Mouse (Mus musculus) gastrocnemius, adult 8-10 months (tissue): ENCODE data around the gene Ckm. TPM values are rescaled to one million over a fixed set of nuclear protein-coding genes. Genes with fewer than 3 reads are reported as not detected.

Source experiments
- DNase-seq, 2 experiments: peaks; one replicate each; pipeline ENCODE4 v3.0.0; 2022; ENCODE audit warnings: low spot score in 2 of 2
- total RNA-seq, 4 experiments: library from RNA; stranded (reverse); gene quantifications; 2 replicates each; pipeline ENCODE4 v1.2.4; 2022

Gene Ckm
- total RNA-seq, 4 experiments from 2014 or later, result 38,224 to 44,934 (median 40,442) TPM

DNA sequence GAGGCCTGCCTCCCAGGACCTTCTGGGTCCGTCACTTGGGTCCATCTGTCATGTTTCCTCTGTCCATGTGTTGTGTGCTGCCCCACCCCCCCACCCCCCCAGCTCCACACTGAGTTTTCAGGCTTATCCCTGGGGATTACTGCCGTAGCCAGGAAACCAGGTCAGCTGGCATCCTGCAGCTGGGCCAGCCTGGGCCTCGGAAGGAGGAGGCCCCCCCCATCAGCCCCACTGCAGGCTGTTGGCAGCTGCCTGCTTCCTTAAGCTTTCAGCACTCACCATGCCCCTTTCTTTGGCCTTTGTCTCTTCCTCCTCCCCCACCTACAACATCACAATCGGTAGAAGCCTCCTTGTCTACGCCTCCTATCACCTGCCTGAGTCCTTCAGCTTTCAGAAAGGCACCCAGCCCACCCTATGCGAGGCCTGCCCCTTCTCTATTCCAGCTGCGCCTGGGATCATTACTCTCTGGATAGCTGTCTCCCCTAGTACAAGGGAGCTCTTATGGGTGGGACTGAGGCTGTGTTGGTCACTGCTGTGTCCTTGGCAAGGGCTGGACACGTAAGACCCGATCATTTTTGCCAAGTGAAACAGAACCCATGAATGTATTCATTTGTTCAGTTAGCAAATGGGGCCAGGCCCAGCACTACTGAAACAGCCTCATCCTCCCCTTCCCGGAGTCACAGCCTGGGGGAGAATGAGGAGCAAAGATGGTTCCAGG, 15.7 kb upstream of the Ckm start:
- no peak for DNase-seq

DNA sequence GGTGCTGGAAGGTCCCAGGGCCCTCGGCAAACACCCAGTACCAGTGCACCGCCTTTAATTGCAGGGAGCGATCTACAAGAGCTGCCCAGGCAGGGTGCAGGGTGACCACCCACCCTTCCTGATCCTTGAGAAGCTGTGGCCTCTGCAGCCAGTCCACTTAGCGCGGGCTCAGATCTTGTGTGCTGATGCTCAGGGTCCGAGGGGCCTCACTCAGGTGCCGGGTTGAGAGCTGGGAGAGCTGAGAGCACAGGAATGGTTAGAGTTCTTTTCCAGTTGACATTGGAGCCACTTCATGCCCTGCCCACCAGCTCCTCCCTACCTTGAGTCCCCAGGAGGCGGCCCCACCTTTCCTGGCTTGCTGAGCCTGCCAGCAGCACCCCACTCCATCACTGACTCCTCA, 10.1 kb upstream of the Ckm start:
- DNase-seq, result no peak

DNA sequence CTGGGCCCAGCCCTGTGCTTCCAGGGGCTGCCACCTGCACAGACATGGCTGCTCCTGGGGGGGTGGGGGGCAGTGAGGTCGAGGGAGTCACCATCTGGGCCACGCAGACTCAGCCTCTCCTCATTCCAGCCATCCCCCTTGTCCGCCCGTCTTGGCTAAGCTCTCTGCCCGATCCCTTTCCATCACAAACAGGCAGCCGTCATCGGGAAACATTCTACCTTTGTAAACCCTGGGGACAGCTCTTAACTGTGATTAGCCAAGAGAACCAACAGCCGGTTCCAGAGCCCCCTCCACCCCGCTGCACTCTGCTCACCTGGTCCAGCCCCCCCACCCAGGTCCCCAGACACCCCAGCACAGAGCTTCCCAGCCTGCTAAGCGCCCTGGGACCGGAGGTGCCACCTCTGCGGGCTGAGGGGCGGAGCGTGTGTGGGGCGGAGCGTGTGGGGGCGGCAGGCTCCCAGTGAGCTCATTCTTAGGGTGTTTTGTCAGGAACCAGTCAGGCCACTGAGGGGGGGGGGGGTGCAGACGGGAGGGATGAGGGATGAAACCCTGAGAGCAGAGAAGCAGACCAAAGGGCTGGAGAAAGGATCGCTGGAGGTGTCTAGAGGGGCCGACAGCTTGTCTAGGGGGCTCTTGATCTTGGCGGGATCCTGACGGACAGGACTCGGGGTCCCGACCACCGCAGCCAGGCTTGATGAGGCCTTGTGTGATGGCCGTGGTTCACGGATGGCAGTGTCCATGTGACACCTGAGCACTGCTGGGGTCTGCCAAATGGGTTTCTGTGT, 4.9 kb upstream of the Ckm start:
- no peak for DNase-seq

DNA sequence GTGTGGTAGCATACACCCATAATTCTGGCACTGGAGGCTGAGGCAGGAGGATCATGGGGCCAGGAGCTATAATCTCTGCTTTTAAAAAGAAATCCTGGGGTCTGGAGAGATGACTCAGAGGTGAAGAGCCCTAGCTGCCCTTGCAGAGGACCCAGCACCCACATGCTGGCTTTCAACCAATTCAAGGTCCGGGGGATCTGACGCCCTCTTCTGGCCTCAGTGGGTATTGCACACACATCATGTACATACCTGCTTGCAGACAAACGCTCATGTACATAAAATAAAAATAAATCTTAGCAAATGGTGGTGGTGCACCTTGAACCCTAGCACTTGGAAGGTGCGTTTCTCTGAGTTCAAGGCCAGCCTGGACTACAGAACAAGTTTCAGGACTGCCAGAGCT, 3.6 kb upstream of the Ckm start:
- DNase-seq, result no peak

DNA sequence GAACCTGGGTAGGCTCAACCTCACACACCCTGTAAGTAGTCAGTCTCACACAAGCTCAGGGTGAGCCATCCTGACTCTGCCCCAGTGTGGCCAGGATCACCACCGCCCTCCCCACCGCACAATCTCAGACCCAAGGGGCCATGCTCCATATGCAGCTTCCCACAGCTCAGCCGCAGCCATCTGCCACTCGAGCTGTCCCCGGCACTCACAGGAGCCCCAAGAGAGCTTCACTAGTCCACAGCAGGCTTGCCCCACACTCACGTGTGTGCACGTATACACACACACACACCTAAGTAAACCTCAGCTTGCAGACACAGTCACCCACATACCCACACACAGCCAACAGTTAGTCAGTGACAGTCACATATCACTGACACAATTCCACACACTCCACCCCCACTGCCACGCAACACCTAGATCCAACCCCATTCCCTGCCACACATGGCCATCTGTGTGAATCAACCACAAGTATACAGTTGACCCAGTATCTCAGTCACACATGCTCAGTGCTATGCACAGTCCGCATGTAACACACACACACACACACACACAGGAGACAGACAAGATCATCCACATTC, 2.0 kb upstream of the Ckm start:
- DNase-seq, result no peak

DNA sequence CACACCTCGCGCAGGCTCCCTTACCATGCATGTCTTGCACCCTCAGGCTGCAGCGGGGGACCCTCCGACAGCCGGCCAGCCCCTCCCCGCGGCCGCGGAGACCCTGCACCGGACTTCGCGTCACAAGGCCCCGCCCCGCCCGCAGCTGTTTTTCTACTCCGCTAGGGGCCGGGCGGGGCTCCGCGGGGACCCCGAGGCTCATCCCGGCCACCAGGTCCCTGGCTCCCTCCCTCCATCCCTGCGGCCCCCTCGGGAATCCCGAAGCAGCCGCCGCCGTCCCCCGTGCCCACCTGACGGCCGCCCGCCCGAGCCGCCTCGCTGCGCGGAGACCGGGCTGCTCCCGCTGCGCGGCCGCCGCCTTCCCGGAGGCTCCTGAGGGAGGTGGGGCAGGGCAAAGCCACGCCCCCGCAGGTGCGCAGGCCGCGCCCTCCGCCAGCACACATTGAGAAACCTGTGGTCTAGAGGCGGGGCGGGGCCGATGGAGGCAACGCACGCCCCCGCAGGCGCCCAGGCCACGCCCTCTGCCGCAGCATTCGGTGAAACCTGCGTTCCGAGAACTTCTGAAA, 762 bp upstream of the Ckm start, which contains the start of gene Klc3:
TSS of gene Klc3 (minus strand) at position 374 of the 566 bp plus-strand sequence.
- DNase-seq, result peak in 1 of 2 experiments; percentile 50

DNA sequence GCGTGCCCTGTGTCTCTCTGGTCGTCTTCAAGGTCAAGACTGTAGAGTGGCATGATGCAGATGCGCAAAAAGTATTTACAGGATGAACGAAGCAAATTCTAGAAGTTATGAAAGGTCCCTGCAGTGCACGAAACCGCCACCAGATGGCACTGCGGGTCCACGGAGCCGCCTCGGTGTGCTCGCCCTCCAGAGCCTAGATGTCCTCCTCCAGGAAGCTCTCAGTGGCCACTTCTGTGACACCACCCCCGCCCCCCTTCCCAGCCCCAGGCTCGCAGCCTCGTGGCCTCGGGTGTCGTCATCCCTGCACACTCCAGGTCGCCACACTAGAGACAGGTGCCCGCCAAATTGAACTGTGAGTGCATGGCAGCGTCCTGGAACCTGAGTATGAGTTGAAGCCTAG, 841 bp downstream of the Ckm start:
- peak; percentile 76 to 78 for DNase-seq

DNA sequence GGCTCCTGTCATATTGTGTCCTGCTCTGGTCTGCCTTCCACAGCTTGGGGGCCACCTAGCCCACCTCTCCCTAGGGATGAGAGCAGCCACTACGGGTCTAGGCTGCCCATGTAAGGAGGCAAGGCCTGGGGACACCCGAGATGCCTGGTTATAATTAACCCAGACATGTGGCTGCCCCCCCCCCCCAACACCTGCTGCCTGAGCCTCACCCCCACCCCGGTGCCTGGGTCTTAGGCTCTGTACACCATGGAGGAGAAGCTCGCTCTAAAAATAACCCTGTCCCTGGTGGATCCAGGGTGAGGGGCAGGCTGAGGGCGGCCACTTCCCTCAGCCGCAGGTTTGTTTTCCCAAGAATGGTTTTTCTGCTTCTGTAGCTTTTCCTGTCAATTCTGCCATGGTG, 5.2 kb downstream of the Ckm start:
- peak; percentile 54 to 72 for DNase-seq

DNA sequence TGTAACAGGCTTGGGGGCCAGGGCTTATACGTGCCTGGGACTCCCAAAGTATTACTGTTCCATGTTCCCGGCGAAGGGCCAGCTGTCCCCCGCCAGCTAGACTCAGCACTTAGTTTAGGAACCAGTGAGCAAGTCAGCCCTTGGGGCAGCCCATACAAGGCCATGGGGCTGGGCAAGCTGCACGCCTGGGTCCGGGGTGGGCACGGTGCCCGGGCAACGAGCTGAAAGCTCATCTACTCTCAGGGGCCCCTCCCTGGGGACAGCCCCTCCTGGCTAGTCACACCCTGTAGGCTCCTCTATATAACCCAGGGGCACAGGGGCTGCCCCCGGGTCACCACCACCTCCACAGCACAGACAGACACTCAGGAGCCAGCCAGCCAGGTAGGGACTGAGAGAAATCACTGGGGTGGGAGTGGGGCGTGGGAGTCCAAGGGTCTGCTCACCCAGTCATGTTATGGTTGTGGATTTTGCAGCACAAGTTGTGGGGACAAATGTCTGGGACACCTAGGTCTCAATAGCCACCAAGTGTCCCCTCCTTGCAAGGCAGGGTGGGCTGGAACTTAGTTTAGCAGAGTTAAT, 6.3 kb downstream of the Ckm start:
- peak; percentile 95 to 97 for DNase-seq

DNA sequence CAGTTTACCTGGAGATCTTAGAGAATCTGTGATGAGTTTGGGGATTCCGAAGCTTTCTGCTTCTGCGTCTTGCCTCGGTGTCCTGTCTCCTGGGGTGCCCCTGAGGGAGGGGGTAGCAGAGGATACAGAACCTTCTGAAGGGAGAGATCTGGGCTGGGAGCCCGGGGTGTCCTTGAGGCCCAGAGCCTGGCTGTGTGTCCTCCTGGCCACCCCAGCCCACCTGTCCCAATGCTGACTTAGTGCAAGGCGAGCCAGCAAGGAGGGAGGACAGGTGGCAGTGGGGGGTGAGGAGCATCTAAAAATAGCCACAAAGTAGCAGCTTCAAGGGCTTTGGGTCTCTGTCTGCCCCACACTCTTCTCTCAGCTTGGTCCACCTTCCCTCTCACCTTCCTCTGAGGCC, 7.2 kb downstream of the Ckm start:
- DNase-seq, result peak; percentile 53 to 78

DNA sequence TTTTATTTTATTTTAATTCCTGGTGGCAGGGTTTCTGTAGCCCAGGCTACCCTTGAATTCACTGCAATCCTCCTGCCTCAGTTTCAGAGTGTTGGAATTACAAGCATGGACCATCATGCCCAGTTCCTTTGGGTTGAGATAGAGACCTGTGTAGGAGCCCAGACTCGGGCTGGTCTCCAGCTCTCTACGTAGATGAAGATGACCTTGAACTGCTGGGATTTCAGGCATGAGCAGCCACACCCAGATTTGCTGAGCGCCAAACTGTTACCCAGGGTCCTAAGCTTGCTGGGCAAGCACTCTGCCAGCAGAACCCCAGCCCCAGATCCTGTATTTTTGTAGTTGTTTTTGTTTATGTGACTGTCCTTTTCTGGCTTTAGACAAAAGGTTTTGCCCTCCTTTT, 8.9 kb downstream of the Ckm start:
- DNase-seq, result no peak

DNA sequence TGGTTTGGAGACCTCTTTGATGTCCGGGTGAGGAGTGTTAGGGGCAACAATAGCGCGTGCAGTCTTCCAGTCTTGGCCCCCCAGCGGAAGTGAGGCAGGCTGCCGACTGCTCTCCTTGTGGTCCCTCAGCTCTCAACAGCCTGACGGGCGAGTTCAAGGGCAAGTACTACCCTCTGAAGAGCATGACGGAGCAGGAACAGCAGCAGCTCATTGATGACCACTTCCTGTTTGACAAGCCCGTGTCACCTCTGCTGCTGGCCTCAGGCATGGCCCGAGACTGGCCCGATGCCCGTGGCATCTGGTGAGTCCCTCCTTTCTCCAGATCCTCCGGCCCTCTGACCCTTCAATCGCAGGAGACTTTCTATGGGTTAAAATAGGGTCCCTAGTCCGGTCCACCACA, 12.0 kb downstream of the Ckm start:
- no peak for DNase-seq

DNA sequence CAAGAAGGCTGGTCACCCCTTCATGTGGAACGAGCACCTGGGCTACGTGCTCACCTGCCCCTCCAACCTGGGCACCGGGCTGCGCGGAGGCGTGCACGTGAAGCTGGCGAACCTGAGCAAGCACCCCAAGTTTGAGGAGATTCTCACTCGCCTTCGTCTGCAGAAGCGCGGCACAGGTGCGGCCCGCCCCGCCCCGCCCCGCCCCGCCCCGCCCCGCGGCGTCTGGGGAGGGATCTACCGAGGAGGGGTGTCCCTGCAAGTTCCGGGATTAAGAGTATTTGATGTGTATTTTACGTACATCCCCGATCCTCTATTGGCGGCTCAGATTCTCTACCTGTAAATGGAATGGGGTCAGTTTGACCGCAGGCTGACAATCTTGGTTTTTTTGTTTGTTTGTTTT, 15.5 kb downstream of the Ckm start:
- no peak for DNase-seq

DNA sequence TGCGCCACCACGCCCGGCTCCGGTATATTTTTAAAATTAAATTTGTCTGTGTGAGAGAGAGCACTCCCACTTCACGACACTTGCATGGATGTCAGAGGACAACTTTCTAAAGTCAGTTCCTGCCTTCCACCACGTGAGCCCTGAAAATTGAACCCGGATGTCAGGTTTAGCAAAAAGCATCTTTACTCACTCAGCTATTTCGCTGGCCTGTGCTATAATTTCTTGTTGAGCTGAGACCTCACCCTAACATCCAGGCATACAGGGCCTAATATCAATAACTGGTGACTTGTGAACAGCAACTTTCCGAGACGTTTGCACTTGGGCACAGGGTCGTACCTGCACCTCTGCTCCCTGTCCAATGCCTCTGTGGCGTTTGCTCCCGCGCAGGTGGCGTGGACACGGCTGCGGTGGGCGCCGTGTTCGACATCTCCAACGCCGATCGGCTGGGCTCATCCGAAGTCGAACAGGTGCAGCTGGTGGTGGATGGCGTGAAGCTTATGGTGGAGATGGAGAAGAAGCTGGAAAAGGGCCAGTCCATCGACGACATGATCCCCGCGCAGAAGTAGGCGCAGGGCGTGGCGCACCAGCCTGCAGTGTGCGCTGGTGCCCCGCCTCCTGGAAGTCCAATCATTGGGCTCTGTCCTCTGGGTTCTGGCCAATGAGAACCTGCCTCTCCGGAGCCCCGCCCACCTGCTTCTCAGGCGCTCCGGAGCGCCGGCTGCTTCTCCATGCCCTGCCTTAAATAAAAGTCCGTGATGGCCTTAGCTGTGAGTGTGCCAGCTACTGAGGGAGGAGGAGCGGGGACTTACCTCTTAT, 16.5 kb downstream of the Ckm start:
- DNase-seq, result peak; percentile 64 to 76

DNA sequence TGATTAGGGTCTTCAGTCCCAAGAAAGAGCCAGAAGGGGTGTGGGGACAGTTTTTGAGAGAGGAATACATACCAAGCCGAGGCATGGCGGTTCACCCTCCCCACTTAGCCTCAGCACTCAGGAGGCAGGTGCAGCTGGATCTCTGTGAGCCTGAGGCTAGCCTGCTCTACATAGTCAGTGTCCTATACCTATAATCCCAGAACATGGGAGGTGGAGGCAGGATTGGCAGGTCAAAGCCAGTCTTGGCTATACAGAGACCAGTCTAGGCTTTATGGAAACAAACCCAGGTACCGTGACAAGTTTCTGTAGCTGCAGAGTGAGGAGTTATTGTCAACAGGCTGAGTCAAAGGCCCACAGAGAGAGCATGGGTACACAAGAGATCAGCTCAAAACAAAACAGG, 18.5 kb downstream of the Ckm start:
- DNase-seq, result no peak

DNA sequence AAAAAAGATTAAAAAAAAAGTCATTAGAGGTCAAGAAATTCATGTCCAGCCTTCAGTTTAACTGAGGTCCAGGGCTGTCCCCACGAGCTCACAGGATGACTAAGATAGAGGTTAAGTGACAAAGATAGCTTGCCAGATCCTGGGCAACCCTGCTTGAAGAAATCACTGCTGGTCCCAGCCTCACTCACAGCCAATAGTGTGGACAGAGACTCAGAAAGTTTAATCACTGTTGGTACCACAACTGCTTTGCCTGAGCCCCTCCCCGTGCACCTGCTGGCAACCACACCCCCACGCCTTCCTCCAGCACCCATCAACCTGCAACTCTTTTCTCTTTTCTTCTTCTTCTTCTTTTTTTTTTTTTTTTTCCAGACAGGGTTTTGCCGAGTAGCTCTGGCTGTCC, 19.5 kb downstream of the Ckm start:
- DNase-seq, result peak in 1 of 2 experiments; percentile 54

DNA sequence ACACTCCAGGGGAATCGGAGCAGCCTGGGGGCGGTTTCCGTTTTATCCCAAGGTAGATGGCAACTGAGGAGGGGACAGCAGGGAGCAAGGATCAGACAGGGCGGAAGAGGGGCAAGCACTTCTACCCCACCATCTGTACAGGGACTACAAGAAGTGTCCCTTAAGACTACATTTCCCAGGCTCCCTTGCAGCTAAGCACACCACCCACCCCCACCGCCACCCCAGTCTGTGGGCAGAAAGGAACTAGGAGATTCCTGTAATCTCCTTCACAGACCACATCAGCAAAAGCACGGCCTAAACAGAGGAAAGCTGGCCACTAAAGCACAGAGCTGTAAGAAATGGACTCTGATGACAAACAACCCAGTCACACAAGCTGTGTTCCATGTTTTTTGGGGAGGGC, 21.8 kb downstream of the Ckm start:
- no peak for DNase-seq

DNA sequence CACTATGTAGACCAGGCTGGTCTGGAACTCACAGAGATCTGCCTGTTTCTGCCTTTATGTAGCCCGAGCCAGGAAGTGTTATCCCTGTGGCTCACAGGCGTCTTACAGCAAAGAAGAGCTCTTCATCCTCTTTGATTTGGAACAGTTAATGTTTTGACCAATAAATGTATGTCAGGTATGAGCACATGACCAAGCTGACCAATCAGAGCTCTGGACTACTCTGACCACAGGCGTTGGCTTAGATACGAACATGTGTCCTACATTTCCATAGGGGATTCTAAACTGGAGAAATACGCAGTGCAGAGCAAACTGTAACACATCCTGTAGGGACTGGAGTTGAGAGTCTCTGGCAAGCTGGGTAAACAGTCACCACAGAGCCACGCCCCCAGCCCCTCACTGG, 22.3 kb downstream of the Ckm start:
- no peak for DNase-seq

DNA sequence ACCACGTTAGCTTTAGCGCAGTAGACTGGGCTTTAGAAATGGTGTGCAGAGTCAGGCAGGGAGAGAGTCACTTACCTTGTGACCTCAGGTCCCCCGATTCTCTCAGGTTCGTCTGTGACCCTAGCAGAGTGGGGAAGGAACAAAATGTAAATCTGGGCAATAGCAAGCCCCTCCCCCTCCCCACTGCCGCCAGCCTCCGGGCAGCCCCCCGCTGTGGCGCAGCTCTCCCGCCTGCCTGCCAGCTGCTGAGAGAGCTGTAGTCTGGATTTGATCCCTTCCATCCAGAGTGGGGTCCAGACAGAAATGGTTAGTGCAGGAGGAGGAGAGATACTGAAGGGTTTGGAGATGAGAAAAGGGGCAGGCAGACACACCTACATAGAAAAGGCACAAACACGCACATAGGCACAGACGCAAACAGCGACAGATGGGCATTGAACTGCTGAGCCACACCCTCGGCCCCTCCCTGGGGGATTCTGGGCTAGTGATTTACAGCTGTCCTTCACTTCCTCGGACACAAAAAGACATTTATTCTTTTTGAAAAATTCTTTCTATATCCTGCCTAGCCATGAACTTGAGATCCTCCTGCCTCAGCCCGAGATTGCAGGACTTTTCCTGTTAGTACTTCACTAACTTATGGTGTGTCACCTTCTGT, 23.5 kb downstream of the Ckm start:
- no peak for DNase-seq

DNA sequence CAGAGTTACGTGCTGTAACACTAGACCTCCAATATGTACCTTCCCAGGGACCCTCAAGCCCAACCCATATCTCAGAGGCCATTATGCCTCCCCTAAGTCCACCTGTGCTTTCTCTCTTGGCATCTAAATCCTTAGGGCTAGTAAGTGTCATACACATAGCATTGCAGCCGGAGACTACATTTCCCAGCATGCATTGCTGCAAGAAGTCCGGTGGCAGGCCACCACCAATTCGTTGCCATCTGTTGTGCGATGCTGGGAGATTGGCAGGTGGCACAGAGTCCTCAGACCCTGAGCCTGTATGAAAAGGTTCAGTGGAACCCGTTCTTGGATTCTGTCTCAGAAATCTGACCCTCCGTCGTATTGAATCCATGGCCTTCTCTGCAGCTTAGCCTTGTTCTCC, 25.1 kb downstream of the Ckm start:
- no peak for DNase-seq

DNA sequence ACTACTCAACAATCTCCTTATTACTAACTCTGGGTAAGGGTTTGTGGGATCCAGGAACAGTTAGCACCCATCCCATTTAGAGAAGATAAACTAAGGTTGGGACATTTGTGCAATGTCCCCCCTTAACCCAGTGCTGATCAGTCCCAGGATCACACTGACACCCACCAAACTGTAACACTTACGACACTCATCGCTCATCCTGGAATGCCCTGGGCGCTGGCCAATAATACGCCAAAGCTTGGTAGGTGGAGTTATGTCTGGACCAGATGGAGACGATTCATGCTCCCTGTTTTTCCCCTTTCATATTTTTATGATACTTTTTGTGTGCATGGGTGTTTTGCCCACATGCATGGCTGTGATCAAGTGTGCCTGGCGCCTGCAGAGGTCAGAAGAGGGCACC, 25.8 kb downstream of the Ckm start:
- DNase-seq, result no peak
